Mouse (Mus musculus) C2C12 (cell line): ENCODE results near the gene Mbd5. TPM values are rescaled to one million over a fixed set of nuclear protein-coding genes. Genes with fewer than 3 reads are reported as not detected.

Source experiments
- H3K27me3 ChIP-seq: one replicate; pipeline ENCODE4 v1.6.1; 2011; ENCODE audit not compliant: control insufficient read depth, insufficient read depth, insufficient read length
- H3K36me3 ChIP-seq: one replicate; pipeline ENCODE4 v1.6.1; 2011; ENCODE audit not compliant: control insufficient read depth, insufficient read depth
- H3K4me3 ChIP-seq: one replicate; pipeline ENCODE4 v1.5.1; 2011; ENCODE audit warnings: mild to moderate bottlenecking, control low read depth; ENCODE audit not compliant: poor library complexity, insufficient read depth, severe bottlenecking
- H3K79me2 ChIP-seq: one replicate; pipeline ENCODE4 v1.6.1; 2011; ENCODE audit not compliant: control insufficient read depth, insufficient read depth
- H3K79me3 ChIP-seq: one replicate; pipeline ENCODE4 v1.6.1; 2011; ENCODE audit warnings: low read depth, control low read depth
- H3ac ChIP-seq: one replicate; pipeline ENCODE3; 2011; ENCODE audit warnings: low read depth; ENCODE audit not compliant: control insufficient read depth, insufficient read length
- CEBPB ChIP-seq: IDR thresholded peaks from one replicate; pipeline ENCODE4 v1.6.1; 2011; ENCODE audit warnings: low read depth, mild to moderate bottlenecking, control low read depth, moderate library complexity
- CTCF ChIP-seq: IDR thresholded peaks from one replicate; pipeline ENCODE4 v1.5.1; 2011; ENCODE audit not compliant: control insufficient read depth, insufficient read depth, insufficient read length
- FOSL1 ChIP-seq: IDR thresholded peaks from one replicate; pipeline ENCODE4 v1.8.0; 2011; ENCODE audit warnings: mild to moderate bottlenecking, low read length; ENCODE audit not compliant: poor library complexity, insufficient read depth, severe bottlenecking
- MAX ChIP-seq: IDR thresholded peaks from one replicate; pipeline ENCODE4 v1.6.1; 2011; ENCODE audit warnings: mild to moderate bottlenecking, control low read depth
- MYOD1 ChIP-seq: IDR thresholded peaks from one replicate; pipeline ENCODE4 v1.6.1; 2011; ENCODE audit warnings: low read depth; ENCODE audit not compliant: control insufficient read depth, insufficient read length
- MYOG ChIP-seq: IDR thresholded peaks from one replicate; pipeline ENCODE4 v1.6.1; 2011; ENCODE audit not compliant: control insufficient read depth, insufficient read length; ENCODE audit errors: extremely low read depth
- USF1 ChIP-seq: IDR thresholded peaks from one replicate; pipeline ENCODE4 v1.6.1; 2011; ENCODE audit warnings: low read depth, mild to moderate bottlenecking, control low read depth, moderate library complexity
- polyA plus RNA-seq: library from polyadenylated mRNA; unstranded; fragments of >200 nt; fragmentation: generic; extraction: Trizol; gene quantifications from one replicate; pipeline ENCODE4 v1.2.1, GENCODE M21; 2012; ENCODE audit warnings: missing spikeins

The Mbd5 gene
- polyA plus RNA-seq, 1 experiment, result 3.8 TPM

DNA sequence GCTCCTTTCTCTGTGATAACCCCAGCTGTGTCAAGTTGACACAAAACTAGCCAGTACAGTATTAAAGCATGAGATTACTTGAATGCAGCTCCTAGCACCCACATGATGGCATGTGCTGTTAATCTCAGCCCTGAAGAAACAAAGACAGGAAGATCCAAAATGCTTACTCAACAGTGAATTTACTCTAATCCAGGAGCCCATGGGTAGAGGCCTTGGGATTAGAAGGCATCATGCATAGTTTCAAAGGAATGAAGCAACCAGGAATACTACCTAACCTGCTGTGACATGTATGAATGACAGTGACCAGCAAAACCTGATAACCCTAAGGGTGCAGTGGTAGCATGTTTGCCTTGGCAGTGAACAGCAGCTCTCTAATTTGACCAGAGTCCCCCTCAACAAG, 159.6 kb downstream of the Mbd5 start:
- Histone ChIP-seq H3K4me3 (no peak overlapping the region), H3K36me3 (no peaks in the 10 kb centered on the region), H3K79me3 (no peaks in the 10 kb centered on the region), H3K27me3 (no peaks in the 10 kb centered on the region), H3ac (no peak overlapping the region), H3K79me2 (no peaks in the 10 kb centered on the region)
- TF ChIP-seq USF1 (no peak), CTCF (no peak), CEBPB (no peak), MAX (no peak), FOSL1 (no peak), MYOG (no peak), MYOD1 (no peak)

GRCm38 (mm10) chr2:49119875-49120274, 170.6 kb downstream of the Mbd5 start:
- H3K79me2 ChIP-seq, result no peaks in the 10 kb centered on the region
- H3ac ChIP-seq, result no peak overlapping the region
- H3K4me3 ChIP-seq, result no peak overlapping the region
- H3K79me3 ChIP-seq, result no peaks in the 10 kb centered on the region
- peaks cover 12% of the 10 kb centered on the region for H3K36me3 ChIP-seq
- TF ChIP-seq MAX (no peak), CEBPB (no peak), MYOG (no peak), CTCF (no peak), MYOD1 (no peak), USF1 (no peak), FOSL1 (no peak)
- H3K27me3 ChIP-seq, result no peaks in the 10 kb centered on the region

GRCm38 (mm10) chr2:49121603-49122002, 172.3 kb downstream of the Mbd5 start:
- H3K36me3 ChIP-seq, result peaks cover 12% of the 10 kb centered on the region
- H3K79me3 ChIP-seq, result no peaks in the 10 kb centered on the region
- no peaks in the 10 kb centered on the region for H3K27me3 ChIP-seq
- H3K4me3 ChIP-seq, result no peak overlapping the region
- no peaks in the 10 kb centered on the region for H3K79me2 ChIP-seq
- H3ac ChIP-seq, result no peak overlapping the region
- no peak for TF ChIP-seq CTCF
- no peak for TF ChIP-seq USF1
- TF ChIP-seq MYOG, result no peak
- TF ChIP-seq FOSL1, result no peak
- no peak for TF ChIP-seq MYOD1
- no peak for TF ChIP-seq CEBPB
- TF ChIP-seq MAX, result no peak

DNA sequence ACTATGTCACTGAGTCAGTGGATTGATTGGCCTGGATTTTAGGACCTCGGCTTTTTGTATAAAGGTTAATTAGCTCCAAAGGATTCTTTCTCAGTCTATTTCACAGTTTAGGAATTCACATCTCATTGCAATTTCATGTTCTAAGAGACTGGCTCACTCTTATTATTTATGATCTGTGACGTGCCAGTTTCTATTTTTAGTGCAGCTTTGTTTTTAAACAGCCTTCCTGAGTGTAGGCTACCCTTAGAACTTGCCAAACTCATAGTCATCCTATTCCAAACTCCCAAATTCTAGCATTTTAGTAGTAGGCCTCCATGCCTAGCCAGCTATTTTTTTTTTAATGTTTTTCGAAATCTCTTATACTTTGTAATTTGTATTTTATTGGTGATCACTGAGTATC, 192.9 kb downstream of the Mbd5 start:
- H3K27me3 ChIP-seq, result no peaks in the 10 kb centered on the region
- no peak overlapping the region for H3ac ChIP-seq
- H3K79me3 ChIP-seq, result no peaks in the 10 kb centered on the region
- no peaks in the 10 kb centered on the region for H3K36me3 ChIP-seq
- H3K4me3 ChIP-seq, result no peak overlapping the region
- TF ChIP-seq MYOD1 (no peak), MYOG (no peak), USF1 (no peak)
- no peaks in the 10 kb centered on the region for H3K79me2 ChIP-seq

GRCm38 (mm10) chr2:49153649-49154048, 204.3 kb downstream of the Mbd5 start:
- no peak overlapping the region for H3K4me3 ChIP-seq
- TF ChIP-seq USF1, result no peak
- no peak for TF ChIP-seq CTCF
- no peak for TF ChIP-seq MYOG
- TF ChIP-seq MYOD1, result no peak
- H3K36me3 ChIP-seq, result no peaks in the 10 kb centered on the region
- H3ac ChIP-seq, result no peak overlapping the region
- H3K79me2 ChIP-seq, result no peaks in the 10 kb centered on the region
- H3K79me3 ChIP-seq, result no peaks in the 10 kb centered on the region
- no peaks in the 10 kb centered on the region for H3K27me3 ChIP-seq

GRCm38 (mm10) chr2:49160232-49160947, 211.1 kb downstream of the Mbd5 start:
- H3K27me3 ChIP-seq, result no peaks in the 10 kb centered on the region
- peaks cover 7% of the 10 kb centered on the region for H3K36me3 ChIP-seq
- H3K79me3 ChIP-seq, result no peaks in the 10 kb centered on the region
- H3K79me2 ChIP-seq, result no peaks in the 10 kb centered on the region
- TF ChIP-seq MYOD1, result no peak
- H3K4me3 ChIP-seq, result no peak overlapping the region
- no peak overlapping the region for H3ac ChIP-seq
